Mouse (Mus musculus) kidney, adult 18-20 months (tissue): ENCODE results near the gene Ccdc8.
A peak's percentile ranks its signal among the peaks of the same experiment; 100 is the strongest.

ENCODE experiments used
- DNase-seq: peaks from one replicate; pipeline ENCODE4 v3.0.0; 2021

Gene Ccdc8

GRCm38 (mm10) chr7:17015381-17015780, 22.9 kb downstream of the Ccdc8 start:
- DNase-seq, result no peak

DNA sequence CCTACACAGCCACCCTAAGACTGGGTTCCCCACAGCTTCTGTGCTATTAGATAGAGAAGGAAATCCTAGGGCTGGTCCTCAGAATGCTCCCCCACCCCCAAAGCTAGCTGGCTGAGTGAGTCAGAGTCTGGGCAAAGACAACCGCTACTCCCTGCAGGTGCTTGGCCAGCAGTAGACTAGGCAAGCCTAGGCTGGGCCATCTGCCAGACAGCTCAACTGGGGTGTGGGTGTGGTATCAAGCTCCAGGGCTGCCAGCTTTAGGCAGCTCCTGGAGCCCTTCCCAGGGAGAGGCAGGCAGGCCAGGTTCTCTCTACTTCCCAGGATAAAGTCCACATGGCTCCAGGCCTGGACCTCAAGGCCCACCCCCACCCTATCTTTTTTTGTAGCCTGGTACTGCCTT, 24.5 kb downstream of the Ccdc8 start:
- DNase-seq, result peak; percentile 89

DNA sequence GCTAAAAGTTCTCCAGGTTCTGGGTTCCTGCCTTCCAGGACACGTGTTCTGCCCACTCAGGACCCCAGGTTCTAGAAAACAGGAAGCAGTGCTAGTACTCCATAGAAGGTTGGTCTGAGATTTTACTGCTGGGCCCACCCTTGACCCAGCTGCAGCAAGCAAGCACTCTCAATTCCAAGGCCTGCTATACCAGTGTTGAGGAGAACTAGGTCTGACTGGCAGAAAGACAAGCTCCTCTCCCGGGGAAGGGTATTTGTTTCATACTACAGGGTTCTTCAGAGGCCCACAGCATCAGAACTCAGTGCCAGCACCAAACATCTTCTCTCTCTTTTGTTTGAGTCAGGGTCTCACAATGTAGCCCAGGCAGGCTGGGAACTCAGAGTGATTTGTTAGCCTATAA, 25.4 kb downstream of the Ccdc8 start:
- no peak for DNase-seq

- DNase-seq, result no peak
Observed at GRCm38 (mm10) chr7:17019426-17020166, 27.1 kb downstream of the Ccdc8 start.

DNA sequence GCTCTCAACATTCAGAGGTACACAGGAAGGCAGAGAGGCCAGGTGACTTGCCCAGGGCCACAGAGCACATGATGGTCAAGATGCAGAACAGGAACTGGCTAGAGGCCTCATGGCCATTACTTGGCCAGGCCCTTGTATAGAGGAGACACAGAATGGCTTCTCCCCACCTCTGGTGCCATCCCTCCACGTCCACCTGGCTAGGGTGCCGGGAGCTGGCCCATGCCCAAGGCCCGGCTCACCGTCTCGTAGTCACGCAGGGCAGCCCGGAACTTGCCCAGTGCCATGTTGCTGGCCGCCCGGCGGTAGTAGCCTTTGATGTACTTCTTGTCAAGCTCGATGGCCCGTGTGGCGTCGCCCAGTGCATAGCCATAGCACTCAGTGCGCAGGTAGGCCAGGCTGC, 29.7 kb downstream of the Ccdc8 start:
- no peak for DNase-seq

- DNase-seq, result no peak
Observed at GRCm38 (mm10) chr7:17023701-17024100, 31.2 kb downstream of the Ccdc8 start.

- DNase-seq, result peak; percentile 56
Observed at GRCm38 (mm10) chr7:17024141-17024540, 31.6 kb downstream of the Ccdc8 start.

- DNase-seq, result peak; percentile 77
Observed at GRCm38 (mm10) chr7:17024814-17025504, 32.5 kb downstream of the Ccdc8 start.

DNA sequence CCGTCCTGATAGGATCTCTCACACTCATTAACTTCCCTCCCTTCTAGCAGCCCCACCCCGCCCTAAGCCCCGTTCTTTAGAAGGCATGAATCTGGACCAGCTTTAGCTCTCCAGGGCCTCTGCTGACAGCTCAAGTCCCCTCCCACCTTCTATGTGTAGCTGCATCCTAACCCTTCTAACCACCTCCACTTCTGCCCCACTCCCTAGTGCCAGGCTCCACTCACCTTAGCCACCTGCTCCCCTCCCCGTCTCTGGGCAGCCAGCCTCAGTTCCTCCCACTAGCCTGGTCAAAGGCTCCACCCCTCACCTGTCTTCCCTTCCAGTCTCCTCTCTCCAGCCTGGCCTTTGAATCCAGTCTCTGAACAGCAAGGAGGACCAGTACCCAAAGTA, 33.0 kb downstream of the Ccdc8 start:
- no peak for DNase-seq

DNA sequence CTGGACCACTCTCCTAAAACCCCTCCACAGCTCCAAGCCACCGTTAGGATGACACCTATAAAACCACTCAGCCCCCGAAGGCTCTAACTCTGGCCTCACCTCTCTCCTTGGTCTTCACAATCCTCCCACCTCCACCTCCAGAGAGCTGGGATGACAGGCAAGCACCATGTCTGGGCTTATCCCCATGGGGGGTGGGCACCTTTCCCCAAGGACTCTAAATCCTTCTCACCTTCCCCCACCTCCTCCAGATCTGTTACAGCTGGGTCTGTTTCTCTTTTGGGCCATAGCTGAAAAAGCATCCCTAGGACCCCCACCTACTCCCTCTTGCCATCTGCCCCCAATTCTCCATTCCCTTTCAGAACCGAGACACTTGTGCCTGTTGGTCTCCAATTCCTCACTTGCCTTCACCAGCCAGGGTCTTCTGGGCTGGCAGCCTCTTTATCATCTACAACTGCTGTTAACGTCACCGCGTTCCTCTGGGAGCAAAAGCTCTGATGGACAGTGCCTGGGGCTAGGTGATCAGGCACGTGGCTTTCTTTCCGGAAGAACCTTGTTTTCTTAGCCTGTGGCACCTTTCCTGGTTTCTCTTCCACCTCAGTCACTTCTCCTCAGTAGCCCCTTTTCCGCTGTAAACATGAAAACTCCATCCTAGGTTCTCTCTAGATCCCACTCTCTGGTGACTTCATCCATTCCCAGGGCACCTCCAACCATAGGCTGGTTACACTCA, 33.6 kb downstream of the Ccdc8 start:
- DNase-seq, result no peak

GRCm38 (mm10) chr7:17026710-17027587, 34.4 kb downstream of the Ccdc8 start:
- no peak for DNase-seq

DNA sequence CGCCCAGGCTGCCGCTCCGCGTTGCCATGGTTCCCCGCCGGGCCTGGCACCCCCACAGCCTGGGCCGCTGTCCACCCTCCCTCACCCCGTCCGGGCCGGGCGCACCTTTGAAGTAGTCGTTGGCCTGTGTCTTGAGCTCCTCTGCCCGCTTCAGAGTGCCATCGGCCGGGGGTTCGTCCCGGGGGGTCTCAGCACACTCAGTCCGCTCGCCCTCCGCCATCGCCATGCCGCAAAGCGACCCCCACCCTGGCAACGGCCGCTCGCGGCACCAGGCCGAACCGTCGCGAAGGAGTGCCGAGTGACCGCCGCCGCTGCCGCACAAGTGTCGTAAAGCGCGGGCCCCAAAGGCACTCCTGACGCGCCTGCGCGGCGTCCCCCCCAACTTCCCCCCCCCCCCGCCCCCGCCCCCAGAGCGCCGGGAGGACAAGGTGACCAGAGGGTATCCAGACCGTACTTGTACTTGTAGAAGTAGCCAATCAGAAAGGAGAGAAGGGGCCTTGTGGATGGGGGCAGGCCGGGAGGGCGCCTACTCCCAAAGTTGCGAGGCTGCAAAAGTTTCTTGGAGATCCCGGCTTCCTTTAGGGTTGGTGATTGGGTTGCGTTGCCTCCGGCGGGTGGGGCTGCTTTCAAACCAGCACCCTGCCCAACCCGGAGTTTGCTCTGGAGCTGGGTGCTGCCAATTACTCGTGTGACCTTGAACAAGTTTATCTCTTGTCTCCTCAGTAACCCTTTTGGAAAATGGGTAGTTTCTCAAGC, 35.3 kb downstream of the Ccdc8 start, which contains the start of gene Ppp5c:
Gene Ppp5c (minus strand): TSS at position 337 of the 756 bp plus-strand sequence.
- DNase-seq, result peak; percentile 91

DNA sequence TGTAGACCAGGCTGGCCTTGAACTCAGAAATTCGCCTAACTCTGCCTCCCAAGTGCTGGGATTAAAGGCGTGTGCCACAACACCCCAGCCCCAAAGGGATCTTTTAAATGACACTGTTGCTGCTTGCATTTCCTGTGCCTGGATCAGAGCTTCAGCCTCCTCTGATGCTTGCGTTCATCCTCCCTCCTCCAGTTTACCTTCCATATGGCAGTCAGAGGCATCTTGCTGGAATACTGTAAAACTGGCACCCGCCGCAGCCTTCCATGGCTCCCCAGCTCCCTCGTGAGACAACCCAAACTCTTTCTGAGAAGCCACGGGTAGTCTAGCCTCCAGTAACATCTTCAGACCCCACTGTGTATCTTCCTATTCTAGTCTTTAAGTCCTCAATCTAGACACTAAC, 36.4 kb downstream of the Ccdc8 start:
- no peak for DNase-seq

DNA sequence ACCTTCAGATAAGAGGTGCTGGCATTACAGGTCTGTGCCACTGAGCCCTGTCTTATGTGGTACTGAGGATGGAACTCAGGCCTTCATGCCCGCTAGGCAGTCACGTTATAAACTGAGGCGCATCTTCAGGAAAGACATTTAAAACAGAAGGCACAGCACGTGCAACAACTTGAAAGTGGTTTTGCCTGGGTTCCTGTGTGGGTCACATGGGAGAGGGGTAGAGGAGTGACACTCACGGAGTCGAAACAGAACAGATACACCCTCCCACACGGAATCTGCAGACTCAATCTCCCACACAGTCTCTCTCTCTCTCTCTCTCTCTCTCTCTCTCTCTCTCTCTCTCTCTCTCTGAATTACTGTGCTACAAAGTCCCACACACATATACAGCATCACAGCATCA, 37.7 kb downstream of the Ccdc8 start:
- no peak for DNase-seq

GRCm38 (mm10) chr7:17038018-17038695, 45.6 kb downstream of the Ccdc8 start:
- no peak for DNase-seq

DNA sequence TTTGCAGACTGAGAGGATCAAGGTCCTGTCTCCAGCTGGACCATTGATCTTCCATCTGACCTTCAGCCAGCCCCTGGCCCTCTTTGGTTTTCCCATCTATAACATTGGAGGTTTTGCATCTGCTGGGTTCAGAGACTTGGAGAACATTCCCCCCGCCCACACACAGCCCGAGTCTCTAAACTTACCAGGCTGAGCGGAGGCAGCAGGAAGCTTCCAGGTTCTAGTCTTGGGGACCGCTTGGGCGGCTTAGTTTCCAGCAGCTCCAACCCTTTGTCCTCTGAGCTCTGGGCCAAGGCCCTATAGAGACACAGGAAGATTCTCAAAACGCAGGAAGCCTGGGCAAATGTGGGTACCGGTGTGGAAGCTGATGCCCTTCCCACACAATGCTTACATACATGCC, 46.9 kb downstream of the Ccdc8 start:
- DNase-seq, result no peak

DNA sequence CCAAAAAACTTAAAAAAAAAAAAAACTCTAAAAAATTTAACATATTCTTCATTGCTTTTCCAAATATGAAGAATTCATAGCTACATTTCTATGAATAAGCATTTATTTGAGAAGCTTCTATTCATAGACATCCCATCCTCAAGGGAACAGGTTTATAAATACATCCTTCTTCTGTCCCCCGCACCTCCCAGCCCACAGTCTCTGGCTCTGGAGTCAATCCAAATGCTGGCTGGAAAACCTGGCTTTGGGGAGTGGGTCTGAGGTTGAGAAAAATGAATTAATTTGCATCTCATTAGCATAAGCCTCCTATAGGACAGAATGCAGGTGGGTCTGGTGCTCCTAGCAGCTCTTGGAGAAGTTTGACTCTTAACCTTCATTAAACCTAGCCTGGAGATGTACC, 53.2 kb downstream of the Ccdc8 start:
- no peak for DNase-seq
